Mouse (Mus musculus) layer of hippocampus, postnatal 14 days (tissue): ENCODE results near the gene Hmox1. TPM values are rescaled to one million over a fixed set of nuclear protein-coding genes. Genes with fewer than 3 reads are reported as not detected.
A peak's percentile ranks its signal among the peaks of the same experiment; 100 is the strongest.

Experiments used
- DNase-seq, 2 experiments: peaks; one replicate each; pipeline ENCODE4 v3.0.0; 2021 to 2022; ENCODE audit warnings: low spot score in 2 of 2, mixed read lengths in 1 of 2
- total RNA-seq, 2 experiments: library from RNA; stranded (reverse); gene quantifications; 2 replicates each; pipeline ENCODE4 v1.2.3; 2021

Gene Hmox1
- total RNA-seq, 2 experiments from 2014 or later, result 5.0 to 6.0 TPM

GRCm38 (mm10) chr8:75088989-75089881 is 4.2 kb upstream of the Hmox1 start:
- DNase-seq, result peak; percentile 64 to 86

- no peak for DNase-seq
Measured at GRCm38 (mm10) chr8:75090781-75091365, 2.5 kb upstream of the Hmox1 start.

GRCm38 (mm10) chr8:75102956-75103355 is 9.5 kb downstream of the Hmox1 start:
- DNase-seq, result no peak

GRCm38 (mm10) chr8:75103376-75103878 is 10.0 kb downstream of the Hmox1 start:
- no peak for DNase-seq

GRCm38 (mm10) chr8:75108527-75109235 is 15.3 kb downstream of the Hmox1 start:
- DNase-seq, result peak; percentile 66 to 81

GRCm38 (mm10) chr8:75109236-75109967 is 16.0 kb downstream of the Hmox1 start, which contains the start of gene Mcm5:
Mcm5 (plus strand) TSS chr8:75109569.
- DNase-seq, result peak; percentile 100

- no peak for DNase-seq
Measured at GRCm38 (mm10) chr8:75110093-75110492, 16.7 kb downstream of the Hmox1 start.

- no peak for DNase-seq
Measured at GRCm38 (mm10) chr8:75118505-75118904, 25.1 kb downstream of the Hmox1 start.

GRCm38 (mm10) chr8:75119287-75119686 is 25.9 kb downstream of the Hmox1 start:
- DNase-seq, result no peak

GRCm38 (mm10) chr8:75119747-75120146 is 26.3 kb downstream of the Hmox1 start:
- DNase-seq, result no peak

- no peak for DNase-seq
Measured at GRCm38 (mm10) chr8:75127406-75127805, 34.0 kb downstream of the Hmox1 start.

- DNase-seq, result peak in 1 of 2 experiments; percentile 43
Measured at GRCm38 (mm10) chr8:75132485-75132884, 39.1 kb downstream of the Hmox1 start.

GRCm38 (mm10) chr8:75133399-75133798 is 40.0 kb downstream of the Hmox1 start:
- no peak for DNase-seq

- no peak for DNase-seq
Measured at GRCm38 (mm10) chr8:75134603-75135391, 41.4 kb downstream of the Hmox1 start.

- no peak for DNase-seq
Measured at GRCm38 (mm10) chr8:75135756-75136155, 42.3 kb downstream of the Hmox1 start.

GRCm38 (mm10) chr8:75136256-75136655 is 42.8 kb downstream of the Hmox1 start:
- DNase-seq, result no peak

GRCm38 (mm10) chr8:75137536-75137935 is 44.1 kb downstream of the Hmox1 start:
- peak in 1 of 2 experiments; percentile 46 for DNase-seq
